Mouse (Mus musculus) erythroblast, embryonic 14.5 days (primary cell): ENCODE measurements around the gene Map1b.

Source experiments
- GATA1 ChIP-seq: IDR thresholded peaks from 2 replicates; pipeline ENCODE4 v1.6.1; 2012; ENCODE audit warnings: low read length, inconsistent platforms, mixed read lengths
- TAL1 ChIP-seq: IDR thresholded peaks from 3 replicates; pipeline ENCODE4 v1.6.1; 2012; ENCODE audit warnings: low read length, inconsistent platforms, mixed read lengths

GRCm38 (mm10) chr13:99399373-99399772 is 117.0 kb downstream of the Map1b start:
- no peak for TF ChIP-seq TAL1
- TF ChIP-seq GATA1 = no peak
